Mouse (Mus musculus) olfactory bulb, adult 2 months (tissue): Measurements from ENCODE around the gene Ctnnd2.

Experiments
- CTCF ChIP-seq: fragments of 200-500 bp; IDR thresholded peaks from 2 replicates; pipeline ENCODE4 v1.5.1; 2012; ENCODE audit warnings: low read depth, mild to moderate bottlenecking, low read length, moderate library complexity; ENCODE audit not compliant: insufficient read depth
- POLR2A ChIP-seq: fragments of 200-500 bp; IDR thresholded peaks from 2 replicates; pipeline ENCODE4 v1.6.1; 2012; ENCODE audit warnings: mild to moderate bottlenecking, low read depth, low read length, moderate library complexity; ENCODE audit not compliant: insufficient read depth

- TF ChIP-seq CTCF, result no peak
- TF ChIP-seq POLR2A, result no peak
Measured at GRCm38 (mm10) chr15:30184020-30184419, 11.6 kb downstream of the Ctnnd2 start.
